Mouse (Mus musculus): ENCODE measurements around the gene Krt12. TPM values are rescaled to one million over a fixed set of nuclear protein-coding genes. Genes with fewer than 3 reads are reported as not detected.

Krt12 gene
- polyA plus RNA-seq, 1 experiment from 2014 or later: not detected

DNA sequence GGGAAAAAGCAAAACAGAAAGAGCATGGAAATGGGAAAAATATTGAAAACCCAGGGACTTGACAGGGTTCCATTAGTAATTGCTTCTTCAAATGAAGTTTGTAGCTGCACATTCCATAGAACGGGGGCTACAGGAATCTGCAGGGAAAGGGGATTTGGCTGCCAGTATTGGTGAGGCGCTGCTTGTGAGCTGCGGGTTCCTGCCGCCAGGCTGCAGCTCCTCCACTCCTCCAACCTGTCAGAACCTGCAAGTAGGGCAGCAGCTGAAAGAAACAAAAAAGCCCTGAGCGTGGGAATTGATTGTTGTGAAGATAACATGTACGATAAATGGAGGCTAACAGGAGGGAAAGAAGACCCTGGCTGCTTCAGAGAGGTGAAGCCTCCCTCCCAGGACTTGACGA is 31.2 kb downstream of the Krt12 start:
- no peak overlapping the region for H3K27ac ChIP-seq (ENCODE audit: low read depth)
- DNase-seq (no peak), ATAC-seq (ENCODE audit: insufficient read depth) (no peak)
- no peak overlapping the region for H3K9ac ChIP-seq
- H3K4me1 ChIP-seq (ENCODE audit: insufficient read depth): no peaks in the 10 kb centered on the region
- H3K36me3 ChIP-seq (ENCODE audit: insufficient read depth): no peaks in the 10 kb centered on the region; the same call in 1 of the 2 replicates
- H3K9me3 ChIP-seq (ENCODE audit: low read depth, low read length): no peaks in the 10 kb centered on the region
- H3K4me2 ChIP-seq: no peak overlapping the region
- 61% methylated on average over 7 of the region's 7 CpGs for WGBS
- no peak overlapping the region for H3K4me3 ChIP-seq (ENCODE audit: low read depth, low read length)
- H3K27me3 ChIP-seq (ENCODE audit: insufficient read depth, low read length): no peaks in the 10 kb centered on the region
- TF ChIP-seq CTCF (IDR thresholded peaks at IDR 0.05; ENCODE audit: low read depth): no peak

DNA sequence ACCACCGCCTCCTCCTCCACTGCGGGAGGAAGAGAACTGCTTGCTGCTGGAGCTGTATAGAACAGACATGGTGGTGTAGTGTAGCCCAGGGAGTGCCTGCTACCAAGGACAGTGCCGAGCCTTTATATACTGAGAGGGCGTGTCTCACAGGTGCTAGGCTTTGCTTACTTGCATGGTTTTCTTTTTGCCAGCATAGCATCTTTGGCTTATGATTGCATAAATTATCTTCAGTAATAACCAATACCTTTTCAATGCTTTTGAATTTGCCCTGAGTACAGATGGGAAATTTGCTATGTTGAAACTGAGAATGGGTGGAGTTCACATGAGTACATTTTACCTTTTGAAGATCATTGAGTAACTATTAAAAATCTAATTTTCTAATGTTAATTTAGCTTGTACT is 32.8 kb downstream of the Krt12 start, which contains the start of gene Krt10:
TSS of gene Krt10 (minus strand) at position 101 of the 400 bp plus-strand sequence.
- H3K4me2 ChIP-seq: no peak within 1 kb of the TSS
- TF ChIP-seq CTCF (IDR thresholded peaks at IDR 0.05; ENCODE audit: low read depth): no peak
- ATAC-seq (ENCODE audit: insufficient read depth): no peak
- no peaks in the 10 kb centered on the region for H3K27me3 ChIP-seq (ENCODE audit: insufficient read depth, low read length)
- no peak within 1 kb of the TSS for H3K27ac ChIP-seq (ENCODE audit: low read depth)
- no peaks in the 10 kb centered on the region for H3K4me1 ChIP-seq (ENCODE audit: insufficient read depth)
- H3K9ac ChIP-seq: no peak within 1 kb of the TSS
- no peaks in the 10 kb centered on the region for H3K9me3 ChIP-seq (ENCODE audit: low read depth, low read length)
- 81% methylated on average over 4 of the region's 4 CpGs for WGBS
- H3K36me3 ChIP-seq (ENCODE audit: insufficient read depth): no peaks in the 10 kb centered on the region; the same call in 1 of the 2 replicates
- H3K4me3 ChIP-seq (ENCODE audit: low read depth, low read length): no peak within 1 kb of the TSS
- no peak for DNase-seq

DNA sequence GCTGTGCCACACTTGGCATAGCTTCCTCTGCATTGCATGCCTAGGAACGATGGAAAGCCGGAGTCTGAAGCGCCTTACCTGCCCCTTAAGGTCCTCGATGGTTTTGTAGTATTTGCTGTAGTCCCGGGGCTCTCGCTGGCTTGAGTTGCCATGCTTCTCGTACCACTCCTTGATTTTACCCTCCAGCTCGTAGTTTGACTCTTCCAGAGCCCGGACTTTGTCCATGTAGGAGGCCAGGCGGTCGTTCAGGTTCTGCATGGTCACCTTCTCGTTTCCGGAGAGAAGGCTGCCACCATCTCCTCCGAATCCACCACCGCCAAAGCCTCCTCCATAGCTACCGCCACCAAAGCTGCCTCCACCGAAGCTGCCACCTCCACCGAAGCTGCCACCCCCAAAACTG is 33.4 kb downstream of the Krt12 start:
- ATAC-seq (ENCODE audit: insufficient read depth): no peak
- TF ChIP-seq CTCF (IDR thresholded peaks at IDR 0.05; ENCODE audit: low read depth): no peak
- H3K4me1 ChIP-seq (ENCODE audit: insufficient read depth): no peaks in the 10 kb centered on the region
- no peak for DNase-seq
- no peaks in the 10 kb centered on the region; the same call in 1 of the 2 replicates for H3K36me3 ChIP-seq (ENCODE audit: insufficient read depth)
- no peak overlapping the region for H3K4me2 ChIP-seq
- H3K27ac ChIP-seq (ENCODE audit: low read depth): no peak overlapping the region
- no peaks in the 10 kb centered on the region for H3K27me3 ChIP-seq (ENCODE audit: insufficient read depth, low read length)
- no peaks in the 10 kb centered on the region for H3K9me3 ChIP-seq (ENCODE audit: low read depth, low read length)
- WGBS: 90% methylated on average over 18 of the region's 18 CpGs
- no peak overlapping the region for H3K4me3 ChIP-seq (ENCODE audit: low read depth, low read length)
- no peak overlapping the region for H3K9ac ChIP-seq

DNA sequence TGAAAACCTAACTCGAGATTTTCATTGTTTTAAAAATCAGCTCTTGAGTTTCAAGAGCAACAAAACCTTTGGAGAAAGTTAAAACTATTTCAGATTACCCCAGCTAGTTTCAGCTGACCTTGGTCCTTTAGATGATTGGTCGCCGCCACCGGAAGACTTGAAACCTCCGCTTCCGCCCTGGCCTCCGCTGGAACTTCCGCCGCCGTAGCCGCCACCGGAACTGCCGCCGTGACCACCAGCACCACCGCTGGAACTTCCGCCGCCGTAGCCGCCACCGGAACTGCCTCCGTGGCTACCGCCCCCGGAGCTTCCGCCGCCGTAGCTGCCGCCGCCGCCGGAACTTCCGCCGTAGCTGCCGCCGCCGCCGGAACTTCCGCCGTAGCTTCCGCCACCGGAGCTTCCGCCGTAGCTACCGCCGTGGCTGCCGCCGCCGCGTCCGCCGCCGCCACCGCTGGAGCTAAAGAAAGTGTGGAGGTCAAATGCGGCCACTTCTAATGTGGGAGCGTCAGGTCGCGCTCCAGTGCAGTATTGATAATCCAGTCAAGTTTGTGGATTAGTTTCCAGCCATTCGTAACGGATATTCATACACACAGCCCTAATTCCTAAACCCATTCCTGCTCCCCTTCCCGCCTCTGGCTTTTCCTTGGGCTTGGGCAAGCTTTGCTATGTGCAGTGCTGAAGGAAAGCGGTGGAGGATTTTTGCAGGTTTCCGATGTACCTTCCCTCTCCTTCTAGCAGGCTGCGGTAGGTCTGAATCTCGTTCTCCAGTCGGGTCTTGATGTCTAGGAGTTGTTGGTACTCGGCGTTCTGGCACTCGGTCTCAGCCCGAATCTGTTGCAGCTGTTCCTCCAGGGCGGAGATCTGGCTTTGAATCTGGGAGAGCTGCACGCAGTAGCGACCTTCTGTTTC is 36.0 kb downstream of the Krt12 start:
- Histone ChIP-seq H3K9me3 (ENCODE audit: low read depth, low read length) (no peaks in the 10 kb centered on the region), H3K4me2 (peak overlapping the region; percentile 78), H3K27me3 (ENCODE audit: insufficient read depth, low read length) (no peaks in the 10 kb centered on the region), H3K4me3 (ENCODE audit: low read depth, low read length) (peak overlapping the region; percentile 59), H3K9ac (peak overlapping the region; percentile 62), H3K4me1 (ENCODE audit: insufficient read depth) (no peaks in the 10 kb centered on the region), H3K36me3 (ENCODE audit: insufficient read depth) (no peaks in the 10 kb centered on the region; the same call in 1 of the 2 replicates), H3K27ac (ENCODE audit: low read depth) (peak overlapping the region; percentile 99)
- peak; percentile 94 for DNase-seq
- no peak for TF ChIP-seq CTCF (IDR thresholded peaks at IDR 0.05; ENCODE audit: low read depth)
- peak; percentile 91 for ATAC-seq (ENCODE audit: insufficient read depth)
- 1% methylated on average over 71 of the region's 71 CpGs for WGBS

DNA sequence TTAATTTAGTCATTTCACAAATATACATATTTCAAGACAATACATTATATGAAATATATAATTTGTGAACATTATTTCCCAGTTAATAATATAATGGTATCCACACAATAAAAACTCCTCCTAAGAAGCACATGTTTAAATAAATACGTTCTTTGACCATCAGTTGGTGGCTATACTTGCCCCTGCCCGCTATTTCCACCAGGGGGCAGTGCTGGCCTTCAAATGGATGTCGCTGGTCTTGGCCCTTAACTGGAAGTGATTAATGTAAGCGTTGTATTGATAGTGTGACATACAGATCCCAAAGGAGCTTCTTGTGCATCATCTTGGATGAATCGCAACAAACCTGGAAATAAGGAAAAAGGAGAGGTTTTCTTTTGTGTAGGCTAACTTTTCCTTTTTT is 42.5 kb downstream of the Krt12 start:
- H3K4me1 ChIP-seq (ENCODE audit: insufficient read depth): no peaks in the 10 kb centered on the region
- no peak for ATAC-seq (ENCODE audit: insufficient read depth)
- peak; percentile 81 for DNase-seq
- H3K4me2 ChIP-seq: no peak overlapping the region
- H3K27ac ChIP-seq (ENCODE audit: low read depth): no peak overlapping the region
- no peak overlapping the region for H3K9ac ChIP-seq
- 12% methylated on average over 5 of the region's 5 CpGs for WGBS
- H3K4me3 ChIP-seq (ENCODE audit: low read depth, low read length): no peak overlapping the region
- H3K9me3 ChIP-seq (ENCODE audit: low read depth, low read length): no peaks in the 10 kb centered on the region
- TF ChIP-seq CTCF (IDR thresholded peaks at IDR 0.05; ENCODE audit: low read depth): peak; percentile 84
- H3K27me3 ChIP-seq (ENCODE audit: insufficient read depth, low read length): no peaks in the 10 kb centered on the region; the same call in 1 of the 2 replicates
- H3K36me3 ChIP-seq (ENCODE audit: insufficient read depth): no peaks in the 10 kb centered on the region

DNA sequence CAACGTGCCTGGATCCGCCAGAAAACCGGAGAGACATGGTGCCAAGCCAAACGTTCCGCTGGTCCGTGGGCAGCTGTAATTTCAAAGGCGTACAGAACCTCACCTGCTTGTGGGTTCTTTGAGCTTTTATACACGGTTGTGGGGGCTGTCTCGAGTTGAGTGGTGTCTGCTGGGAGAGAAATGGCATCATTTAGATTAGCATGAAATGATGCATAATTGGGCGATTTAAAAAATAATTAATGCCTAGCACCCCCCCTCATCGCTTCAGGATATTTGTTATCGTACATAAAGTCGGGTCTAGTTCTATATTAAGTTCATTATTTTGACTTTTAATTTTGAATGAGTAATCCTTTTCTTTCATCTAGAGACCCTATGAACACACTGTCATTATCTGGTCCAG is 47.3 kb downstream of the Krt12 start, which contains the start of gene Krt28:
TSS of gene Krt28 (minus strand) at position 101 of the 400 bp plus-strand sequence.
- Histone ChIP-seq H3K9ac (no peak within 1 kb of the TSS), H3K4me2 (no peak within 1 kb of the TSS), H3K36me3 (ENCODE audit: insufficient read depth) (no peaks in the 10 kb centered on the region), H3K9me3 (ENCODE audit: low read depth, low read length) (no peaks in the 10 kb centered on the region), H3K27me3 (ENCODE audit: insufficient read depth, low read length) (no peaks in the 10 kb centered on the region; the same call in 1 of the 2 replicates), H3K4me3 (ENCODE audit: low read depth, low read length) (no peak within 1 kb of the TSS), H3K4me1 (ENCODE audit: insufficient read depth) (no peaks in the 10 kb centered on the region), H3K27ac (ENCODE audit: low read depth) (no peak within 1 kb of the TSS)
- no peak for TF ChIP-seq CTCF (IDR thresholded peaks at IDR 0.05; ENCODE audit: low read depth)
- ATAC-seq (ENCODE audit: insufficient read depth) (no peak), DNase-seq (no peak)
- WGBS: 81% methylated on average over 13 of the region's 13 CpGs

DNA sequence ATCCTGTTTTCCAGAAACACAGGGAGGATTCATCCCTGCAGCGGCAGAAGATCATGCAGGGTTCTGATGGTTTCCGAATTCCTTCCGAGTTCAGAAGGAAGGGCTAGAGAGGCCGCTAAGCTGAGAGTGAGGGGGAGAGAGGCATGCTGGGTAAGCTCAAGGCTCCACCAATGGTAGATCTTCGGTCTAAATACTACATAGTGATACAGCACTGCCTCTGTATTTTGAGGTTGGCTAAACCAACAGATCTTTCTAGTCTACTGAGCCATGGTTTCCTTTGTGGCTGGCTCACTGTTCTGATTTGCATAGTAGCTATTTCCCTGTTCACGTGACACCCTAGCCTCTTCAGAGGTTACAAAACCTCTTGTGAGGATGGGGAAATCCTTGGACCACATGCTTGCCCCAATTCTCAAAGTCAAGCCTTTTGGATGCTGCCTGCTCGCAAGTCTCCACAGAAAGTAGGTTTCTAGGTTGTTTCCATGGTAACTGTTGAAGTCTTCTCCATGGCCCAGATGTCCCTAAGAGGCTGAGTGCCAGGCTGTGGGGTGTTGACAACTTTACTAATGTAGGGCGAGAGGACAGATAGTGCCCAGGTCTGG is 52.1 kb downstream of the Krt12 start:
- H3K9me3 ChIP-seq (ENCODE audit: low read depth, low read length): no peaks in the 10 kb centered on the region
- ATAC-seq (ENCODE audit: insufficient read depth): no peak
- H3K4me1 ChIP-seq (ENCODE audit: insufficient read depth): no peaks in the 10 kb centered on the region
- H3K36me3 ChIP-seq (ENCODE audit: insufficient read depth): no peaks in the 10 kb centered on the region
- no peak overlapping the region for H3K4me2 ChIP-seq
- H3K4me3 ChIP-seq (ENCODE audit: low read depth, low read length): no peak overlapping the region
- no peak overlapping the region for H3K27ac ChIP-seq (ENCODE audit: low read depth)
- TF ChIP-seq CTCF (IDR thresholded peaks at IDR 0.05; ENCODE audit: low read depth): no peak
- WGBS: 84% methylated on average over 8 of the region's 8 CpGs
- DNase-seq: no peak
- no peaks in the 10 kb centered on the region for H3K27me3 ChIP-seq (ENCODE audit: insufficient read depth, low read length)
- H3K9ac ChIP-seq: no peak overlapping the region

Data from lung, embryonic 14.5 days (tissue).